Mouse (Mus musculus): ENCODE results near the gene Gpr160. TPM values are rescaled to one million over a fixed set of nuclear protein-coding genes. Genes with fewer than 3 reads are reported as not detected.

The Gpr160 gene
- total RNA-seq, 4 experiments from 2014 or later = 0.43 to 3.3 (median 2.2) TPM

GRCm38 (mm10) chr3:30899407-30899806 lies 43.7 kb downstream of the Gpr160 start:
- no peak for DNase-seq (ENCODE audit: low spot score in 2 of 2)

DNA sequence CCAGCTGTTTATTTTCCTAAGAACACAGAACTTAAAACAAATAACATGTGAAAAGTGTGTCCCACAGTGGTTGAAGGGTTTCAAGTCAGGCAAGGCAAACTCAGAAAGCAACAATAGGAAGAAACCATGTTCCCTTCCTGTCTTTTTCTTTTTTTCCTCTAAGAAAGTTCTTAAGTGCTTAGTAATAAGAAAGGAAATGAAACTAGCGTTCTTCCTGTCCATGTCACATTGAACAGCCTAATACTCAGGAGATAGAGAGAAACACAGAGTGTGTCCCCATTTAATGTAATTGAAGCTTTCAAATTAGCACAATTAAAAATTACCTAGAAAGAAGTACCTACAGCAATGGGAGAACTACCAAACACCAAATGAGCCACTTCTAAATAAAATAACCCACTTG lies 48.9 kb downstream of the Gpr160 start:
- DNase-seq (ENCODE audit: low spot score in 2 of 2) = no peak

GRCm38 (mm10) chr3:30917160-30917559 lies 61.4 kb downstream of the Gpr160 start:
- no peak for DNase-seq (ENCODE audit: low spot score in 2 of 2)

GRCm38 (mm10) chr3:30927664-30928063 lies 71.9 kb downstream of the Gpr160 start:
- no peak for DNase-seq (ENCODE audit: low spot score in 2 of 2)

DNA sequence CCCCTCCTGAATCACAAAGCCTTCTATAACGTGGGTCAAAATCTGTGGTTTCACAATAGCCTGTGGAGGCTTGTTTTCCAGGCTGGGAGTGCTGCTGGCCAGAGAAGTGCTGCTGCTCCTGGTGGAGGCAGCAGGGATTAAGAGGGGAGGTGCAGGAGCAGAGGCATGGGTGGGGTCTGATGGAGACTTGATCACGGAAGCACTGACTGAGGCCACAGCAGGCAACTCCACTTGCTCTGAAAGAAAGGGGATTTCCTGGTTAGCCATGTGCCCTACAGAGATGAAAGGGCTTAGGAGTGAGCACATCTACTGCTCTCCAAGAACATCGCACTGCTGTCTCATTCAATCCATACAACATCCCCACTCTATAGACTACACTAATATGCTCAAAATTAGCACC lies 74.1 kb downstream of the Gpr160 start:
- DNase-seq (ENCODE audit: low spot score in 2 of 2) = no peak

DNA sequence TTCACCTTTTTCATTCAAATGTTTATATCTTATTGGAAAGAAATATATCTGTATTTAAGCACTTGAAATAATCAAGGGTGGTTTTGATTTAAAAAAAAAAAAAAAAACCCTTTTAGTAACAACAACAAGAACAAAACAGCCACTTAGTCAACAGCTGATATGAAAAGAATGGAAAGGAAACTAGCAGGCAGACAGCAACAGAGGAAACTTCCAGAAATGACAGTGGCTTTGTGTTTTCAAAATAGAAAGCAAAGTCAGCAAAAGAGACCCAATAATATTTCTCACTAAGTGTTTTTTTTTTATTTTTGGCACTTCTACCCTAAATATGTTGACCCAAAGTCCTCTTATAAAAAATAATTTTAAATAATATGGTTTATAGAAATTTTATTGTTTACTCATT lies 78.6 kb downstream of the Gpr160 start:
- no peak for DNase-seq (ENCODE audit: low spot score in 2 of 2)

Other genes starting within 250 kb of the Gpr160 start
- not detected for gene Lrriq4, start 211.4 kb upstream of the Gpr160 start, total RNA-seq (2022)
- gene Lrrc34, start 208.1 kb upstream of the Gpr160 start, total RNA-seq (2022) = under 1 TPM in 1 of 4 experiments, not detected in 3; 0.38 TPM
- under 1 TPM in 1 of 4 experiments, not detected in 3; 0.31 TPM for gene Lrrc31, start 156.1 kb upstream of the Gpr160 start, total RNA-seq (2022)
- gene Samd7, start 109.7 kb upstream of the Gpr160 start, total RNA-seq (2022) = not detected
- 100 to 1,000 TPM in 1 of 4 experiments, 10 to 100 TPM in 3; 90.6 to 104 (median 95.9) TPM for gene Sec62, start 63.1 kb upstream of the Gpr160 start, total RNA-seq (2022)
- gene Phc3, start 113.5 kb downstream of the Gpr160 start, total RNA-seq (2022) = 10 to 100 TPM; 38.8 to 48.7 (median 45.4) TPM
- 10 to 100 TPM; 53.2 to 62.0 (median 57.1) TPM for gene Prkci, start 139.8 kb downstream of the Gpr160 start, total RNA-seq (2022)
- gene Skil, start 239.1 kb downstream of the Gpr160 start, total RNA-seq (2022) = 10 to 100 TPM; 60.7 to 74.8 (median 65.5) TPM

Data from layer of hippocampus, adult 8-10 months (tissue).